Mouse (Mus musculus) layer of hippocampus, postnatal 14 days (tissue): ENCODE data around the gene Pcnt. TPM values are rescaled to one million over a fixed set of nuclear protein-coding genes. Genes with fewer than 3 reads are reported as not detected.

Source experiments
- DNase-seq, 2 experiments: peaks; one replicate each; pipeline ENCODE4 v3.0.0; 2021 to 2022; ENCODE audit warnings: low spot score in 2 of 2, mixed read lengths in 1 of 2
- total RNA-seq, 2 experiments: library from RNA; stranded (reverse); gene quantifications; 2 replicates each; pipeline ENCODE4 v1.2.3; 2021

The Pcnt gene
- total RNA-seq, 2 experiments from 2014 or later, result 14.6 to 18.6 TPM

GRCm38 (mm10) chr10:76326304-76327006 lies 116.1 kb downstream of the Pcnt start:
- no peak for DNase-seq

- DNase-seq, result no peak
Observed at GRCm38 (mm10) chr10:76317623-76318022, 125.0 kb downstream of the Pcnt start.

GRCm38 (mm10) chr10:76316194-76316593 lies 126.4 kb downstream of the Pcnt start:
- DNase-seq, result no peak

- no peak for DNase-seq
Observed at GRCm38 (mm10) chr10:76306738-76307137, 135.8 kb downstream of the Pcnt start.

Other genes with a start within 250 kb of the Pcnt start
- 10 to 100 TPM; 69.2 to 82.5 TPM for gene Prmt2, start 204.9 kb downstream of the Pcnt start, total RNA-seq
- 10 to 100 TPM; 97.2 to 99.4 TPM for gene S100b, start 188.9 kb downstream of the Pcnt start, total RNA-seq
- gene Dip2a, start 97.5 kb downstream of the Pcnt start, total RNA-seq, result 10 to 100 TPM; 55.0 to 65.6 TPM
- gene AC141477.1, start 2.3 kb downstream of the Pcnt start, total RNA-seq, result not detected
- gene 2610028H24Rik, start 6.3 kb upstream of the Pcnt start, total RNA-seq, result not detected
- 10 to 100 TPM; 42.2 to 44.1 TPM for gene Mcm3ap, start 26.1 kb upstream of the Pcnt start, total RNA-seq
- gene Ybey, start 26.3 kb upstream of the Pcnt start, total RNA-seq, result 1 to 10 TPM; 3.4 to 3.8 TPM
- 10 to 100 TPM; 60.9 to 73.6 TPM for gene Lss, start 88.8 kb upstream of the Pcnt start, total RNA-seq
- not detected for gene Spatc1l, start 119.5 kb upstream of the Pcnt start, total RNA-seq
- not detected for gene Ftcd, start 132.9 kb upstream of the Pcnt start, total RNA-seq
- gene Col6a2, start 180.8 kb upstream of the Pcnt start, total RNA-seq, result 10 to 100 TPM in 1 of 2 experiments, 1 to 10 TPM in 1; 9.7 to 12.0 TPM